Mouse (Mus musculus) frontal cortex, postnatal 14 days (tissue): ENCODE measurements at regions not wholly inside any gene's neighbourhood (a gene's known extent, or its start where the extent isn't known, plus 50 kb on each side); places are given as distances from the start of the nearest gene placed in this dataset.

Experiments
- DNase-seq, 2 experiments: peaks; one replicate each; pipeline ENCODE4 v3.0.0; 2022; ENCODE audit warnings: low spot score in 2 of 2

DNA sequence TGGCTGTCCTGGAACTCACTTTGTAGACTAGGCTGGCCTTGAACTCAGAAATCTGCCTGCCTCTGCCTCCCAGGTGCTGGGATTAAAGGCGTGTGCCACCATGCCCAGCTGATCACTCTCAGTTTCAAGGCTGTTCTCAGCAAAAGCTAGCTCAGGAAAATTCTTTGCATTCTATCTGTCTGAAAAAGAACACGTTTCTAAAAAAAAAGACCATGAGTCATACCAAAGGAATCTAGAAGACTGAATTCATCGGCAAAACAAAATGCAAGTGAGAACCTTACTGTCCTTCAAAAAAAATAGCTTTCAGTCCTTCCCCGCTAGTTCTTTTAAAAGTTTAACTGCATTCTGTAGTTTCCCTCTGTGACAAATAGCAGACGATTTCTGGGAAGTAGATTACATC, 596.3 kb upstream of the Syt1 start:
- DNase-seq: no peak

DNA sequence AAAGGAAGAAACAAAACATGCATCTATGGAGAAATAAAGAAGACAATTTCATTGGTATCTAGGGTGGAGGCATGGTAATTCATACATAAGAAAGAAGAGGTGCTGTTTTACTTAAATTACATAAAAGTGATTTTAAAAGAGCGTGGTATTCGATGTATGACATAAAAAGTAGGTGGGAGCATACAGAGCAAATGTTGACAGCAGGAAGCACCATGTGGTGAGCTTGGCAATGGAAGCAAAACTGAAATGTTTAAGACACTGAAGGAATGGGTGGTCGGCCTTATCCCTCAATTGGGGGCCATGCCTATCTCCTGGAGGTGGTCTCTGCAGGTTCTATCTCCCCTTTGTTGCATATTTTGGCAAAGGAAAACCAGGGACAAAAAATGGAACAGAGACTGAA, 592.5 kb upstream of the Syt1 start:
- no peak for DNase-seq

DNA sequence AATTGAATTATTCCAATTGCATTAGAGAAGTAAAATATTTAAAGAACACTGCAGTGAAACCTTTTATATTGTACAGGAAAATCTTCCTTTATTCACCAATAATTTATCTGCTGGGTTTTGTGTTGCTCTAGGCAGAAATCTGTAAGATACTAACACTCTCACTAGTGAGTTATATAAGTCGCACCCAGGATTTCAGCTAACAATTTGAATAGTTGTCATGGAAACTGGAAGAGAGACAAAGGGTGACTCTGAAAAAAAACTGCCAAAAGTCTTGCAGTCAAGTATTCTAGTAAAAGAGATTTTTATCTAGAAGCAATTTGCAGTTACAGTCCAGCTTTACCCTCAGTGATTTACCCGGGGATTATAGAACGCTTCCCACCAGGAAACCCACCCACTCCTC, 587.8 kb upstream of the Syt1 start:
- no peak for DNase-seq

DNA sequence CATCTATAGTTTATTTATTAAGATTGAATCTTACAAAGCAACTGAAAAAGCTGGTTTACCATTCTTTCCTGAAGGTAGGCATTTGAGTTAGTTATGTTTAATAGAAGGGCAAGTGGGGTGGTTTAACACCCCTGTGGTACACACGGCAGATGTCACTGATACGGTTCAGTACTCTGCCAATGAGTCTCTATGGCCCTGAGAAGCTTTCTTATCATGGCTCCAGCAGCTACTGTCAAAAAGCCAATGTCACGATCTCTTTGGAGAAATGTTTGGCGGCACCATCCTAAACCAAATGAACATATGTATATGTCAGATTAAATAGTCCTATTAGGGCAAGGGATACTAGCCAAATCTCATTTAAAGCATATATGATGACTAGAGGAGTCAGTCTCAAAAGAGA, 562.4 kb upstream of the Syt1 start:
- DNase-seq: no peak

DNA sequence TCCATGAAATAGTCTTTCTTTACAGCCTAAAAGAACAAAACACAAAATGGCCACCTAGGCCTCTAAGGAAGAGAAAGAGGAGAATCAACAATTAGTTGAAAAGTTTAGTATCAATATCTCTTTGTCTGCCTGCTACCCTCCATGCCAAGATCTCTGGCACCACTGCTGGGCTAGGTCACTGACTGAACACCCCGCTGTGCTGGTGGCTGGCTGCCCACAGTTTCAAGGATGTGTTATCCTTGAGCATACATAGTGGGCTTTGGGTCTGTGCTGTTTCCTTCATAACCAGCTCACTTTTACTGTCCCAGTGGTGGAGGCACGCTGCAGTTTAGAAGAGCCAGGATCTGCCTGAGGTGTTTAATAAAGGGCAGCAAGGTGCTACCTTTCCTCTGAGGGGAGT, 559.0 kb upstream of the Syt1 start:
- DNase-seq: no peak

DNA sequence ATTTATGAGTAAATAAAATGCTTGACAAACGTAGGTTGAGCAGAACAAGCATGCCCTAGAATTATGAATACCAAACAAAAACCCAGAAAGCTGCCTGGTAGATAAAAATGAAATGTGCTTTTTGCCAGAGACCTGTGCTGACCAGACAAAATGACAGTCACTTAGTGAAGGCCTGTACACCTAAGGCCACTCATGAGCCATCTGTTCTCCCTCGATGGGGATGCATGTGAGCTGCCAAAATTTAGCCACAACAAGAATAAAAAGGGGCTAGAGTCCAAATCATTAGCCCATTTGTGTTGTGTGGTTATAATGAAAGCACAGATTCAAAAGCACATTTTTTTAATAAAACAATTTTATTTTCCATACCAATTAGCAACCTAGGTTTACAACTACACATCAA, 555.9 kb upstream of the Syt1 start:
- no peak for DNase-seq

DNA sequence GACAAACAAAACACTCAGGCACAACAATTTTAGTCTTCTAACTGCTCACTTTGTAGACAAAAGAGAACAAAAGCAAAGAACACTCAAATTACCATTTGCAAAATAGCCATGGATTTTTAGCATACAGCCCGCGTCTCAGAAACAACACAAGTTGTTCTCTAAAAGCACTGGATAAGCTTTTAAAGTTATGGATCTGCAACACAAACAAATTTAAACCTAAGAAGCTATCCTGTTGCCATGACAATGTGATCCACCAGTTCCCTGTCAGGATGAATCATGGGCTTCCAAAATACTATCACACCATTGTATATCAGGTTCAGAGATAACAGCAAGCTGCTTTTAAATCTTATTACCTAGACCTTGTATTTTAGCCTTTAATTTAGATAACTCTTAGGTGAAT, 550.9 kb upstream of the Syt1 start:
- no peak for DNase-seq

DNA sequence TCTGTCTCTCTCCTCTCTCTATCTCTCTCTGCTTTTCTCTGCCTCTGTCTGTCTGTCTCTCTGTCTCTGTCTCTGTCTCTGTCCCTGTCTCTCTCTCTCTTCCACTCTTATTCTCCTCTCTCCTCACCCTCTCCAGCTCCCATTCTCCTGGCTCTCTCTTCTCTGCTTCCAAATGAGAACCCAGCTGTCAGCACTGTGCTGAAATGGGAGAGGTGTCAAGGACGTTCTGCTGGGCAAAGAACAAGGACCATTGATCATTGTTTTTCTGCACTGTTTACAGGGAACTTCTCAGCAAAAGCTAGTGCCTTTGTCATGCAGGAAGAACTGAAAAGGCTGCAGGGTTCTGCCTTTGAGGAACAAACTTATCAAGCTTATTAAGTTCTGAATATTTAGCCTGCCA, 550.3 kb upstream of the Syt1 start:
- DNase-seq: no peak

DNA sequence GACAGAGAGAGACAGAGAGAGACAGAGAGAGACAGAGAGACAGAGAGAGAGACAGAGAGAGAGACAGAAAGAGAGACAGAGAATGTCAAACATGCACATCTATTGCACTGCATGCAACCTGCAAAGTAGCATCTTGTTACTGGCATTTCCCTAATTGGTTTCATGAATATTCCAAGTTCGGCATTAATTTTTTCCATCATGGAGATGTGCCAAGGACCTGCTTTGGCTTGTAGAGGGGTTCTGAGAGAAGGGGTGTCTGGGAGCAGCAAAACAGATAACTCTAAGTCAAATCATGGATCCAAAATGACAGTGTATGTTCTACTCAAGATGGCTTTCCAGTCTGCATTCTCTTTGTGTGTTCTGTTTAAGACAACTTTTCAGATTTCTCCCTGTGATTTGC, 532.5 kb upstream of the Syt1 start:
- DNase-seq: no peak

DNA sequence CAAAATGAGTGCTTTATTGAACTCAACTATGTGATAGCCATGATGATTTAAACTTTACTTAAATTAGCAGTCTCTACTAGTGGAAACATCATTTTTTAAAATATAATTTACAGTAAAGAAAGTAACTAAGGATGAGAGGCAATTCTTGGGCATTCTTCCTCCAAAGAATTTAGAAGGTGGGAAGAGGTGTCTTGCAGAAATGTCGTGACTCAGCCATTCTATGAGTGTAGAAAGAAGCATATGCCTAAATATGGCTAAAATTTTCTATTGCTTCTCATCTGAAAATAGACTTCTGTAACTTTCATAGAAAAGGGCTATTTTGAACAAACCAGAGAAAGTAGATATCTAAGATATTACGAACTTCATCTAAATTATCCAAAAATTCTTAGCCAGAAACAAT, 529.4 kb upstream of the Syt1 start:
- no peak for DNase-seq

DNA sequence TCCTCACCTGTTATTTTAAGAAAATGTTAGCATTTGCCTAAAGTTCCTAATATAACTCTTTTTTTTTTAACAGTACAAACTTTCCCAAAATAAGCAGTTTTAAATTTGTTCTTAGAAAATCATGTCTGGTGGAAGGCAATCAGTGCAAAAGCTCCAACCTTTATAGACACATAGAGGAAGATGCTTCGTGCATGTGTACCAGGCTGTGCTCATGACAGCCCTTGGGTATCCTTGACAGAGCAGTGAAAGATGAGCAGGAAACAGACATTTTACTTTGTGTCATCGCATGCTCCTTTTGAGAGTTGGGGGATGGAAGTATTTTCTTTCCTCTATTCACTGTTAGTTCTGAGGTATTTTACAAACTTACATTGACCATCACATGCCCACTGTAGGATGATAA, 517.3 kb upstream of the Syt1 start:
- DNase-seq: no peak

DNA sequence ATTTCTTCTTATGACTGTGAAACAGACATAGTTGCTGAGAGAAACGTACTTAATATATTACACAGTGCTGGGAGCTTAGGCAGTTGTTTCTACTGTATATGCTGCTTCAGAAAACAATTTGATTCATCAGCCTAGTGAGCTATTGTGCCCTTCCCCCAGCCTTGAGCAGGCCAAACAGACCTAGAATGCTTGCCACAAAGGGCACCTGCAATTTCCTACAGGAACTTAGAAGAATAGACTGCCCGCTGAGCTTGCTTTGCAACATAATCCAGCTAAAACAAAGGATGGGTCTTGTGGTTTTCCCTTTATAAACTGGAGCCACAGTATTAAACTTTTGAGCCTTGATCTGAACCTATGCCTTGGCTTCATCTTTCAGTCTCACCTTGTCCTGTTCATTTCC, 510.9 kb upstream of the Syt1 start:
- no peak for DNase-seq

DNA sequence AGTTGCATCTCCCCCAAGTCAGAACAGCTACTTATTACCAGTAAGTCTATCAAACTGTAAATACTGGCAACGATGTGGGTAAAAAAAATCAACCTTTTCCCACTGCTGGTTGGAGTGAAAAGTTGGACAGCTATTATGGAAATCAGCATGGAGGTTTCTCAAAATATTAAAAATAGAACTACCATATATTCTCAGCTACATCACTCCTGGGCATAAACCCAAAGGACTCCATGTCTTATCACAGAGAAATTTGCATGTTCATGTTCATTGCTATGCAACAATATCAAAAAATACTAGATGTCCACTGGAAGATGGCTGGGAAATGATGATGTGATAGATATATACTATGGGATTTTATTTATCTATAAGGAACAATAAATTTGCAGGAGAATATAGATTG, 506.9 kb upstream of the Syt1 start:
- no peak for DNase-seq

DNA sequence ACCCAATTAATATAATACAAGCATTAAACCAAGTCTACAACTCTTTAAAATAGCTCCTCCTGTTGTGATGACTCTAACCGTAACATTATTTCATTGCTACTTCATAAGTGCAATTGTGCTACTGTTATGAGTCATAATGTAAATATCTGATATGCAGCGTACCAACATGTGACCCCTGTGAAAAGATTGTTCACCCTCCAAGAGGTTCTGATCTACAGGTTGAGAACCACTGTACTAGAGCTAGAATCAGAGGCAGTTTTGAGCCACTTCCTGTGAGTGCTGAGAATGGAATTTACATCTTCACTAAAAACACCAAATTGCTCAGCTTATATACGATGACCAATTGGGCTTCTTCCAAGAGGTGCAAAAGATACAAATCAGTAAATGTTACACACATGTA, 504.4 kb upstream of the Syt1 start:
- DNase-seq: no peak

DNA sequence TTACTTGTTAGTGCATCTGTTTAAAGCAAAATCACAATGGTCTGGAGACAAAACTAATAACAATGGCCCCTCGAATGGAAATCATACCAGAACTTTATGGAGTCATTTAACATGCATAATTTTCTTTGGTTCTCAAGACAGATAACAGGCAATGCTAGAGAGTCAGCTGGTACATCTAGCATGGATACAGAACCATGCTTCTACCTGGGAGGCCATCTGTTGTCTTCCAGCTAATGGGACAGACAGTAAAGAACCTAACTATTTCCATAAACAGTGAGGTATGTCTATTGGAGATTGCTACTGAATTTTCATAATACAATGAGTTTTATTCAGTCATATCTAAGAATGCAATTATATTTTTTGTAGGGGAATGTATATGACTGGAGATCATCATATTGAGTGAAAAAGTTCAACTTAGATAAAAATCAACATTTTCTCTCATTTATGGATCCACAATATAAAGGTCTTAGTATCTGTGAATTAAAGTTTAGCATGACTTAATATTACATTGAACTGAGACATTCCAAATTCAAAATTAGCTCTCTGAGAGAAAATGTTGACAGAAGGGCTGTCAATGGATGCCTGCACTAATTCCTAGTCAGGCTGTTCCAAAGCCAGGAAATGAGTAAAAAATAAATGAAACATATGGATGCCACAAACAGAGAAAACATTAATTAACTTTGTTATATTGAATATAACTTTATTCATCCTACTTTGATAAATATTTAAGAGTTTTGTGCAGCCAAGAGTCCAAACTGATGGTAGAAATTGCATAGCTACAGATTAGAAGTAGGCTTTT, 500.3 kb upstream of the Syt1 start:
- no peak for DNase-seq

DNA sequence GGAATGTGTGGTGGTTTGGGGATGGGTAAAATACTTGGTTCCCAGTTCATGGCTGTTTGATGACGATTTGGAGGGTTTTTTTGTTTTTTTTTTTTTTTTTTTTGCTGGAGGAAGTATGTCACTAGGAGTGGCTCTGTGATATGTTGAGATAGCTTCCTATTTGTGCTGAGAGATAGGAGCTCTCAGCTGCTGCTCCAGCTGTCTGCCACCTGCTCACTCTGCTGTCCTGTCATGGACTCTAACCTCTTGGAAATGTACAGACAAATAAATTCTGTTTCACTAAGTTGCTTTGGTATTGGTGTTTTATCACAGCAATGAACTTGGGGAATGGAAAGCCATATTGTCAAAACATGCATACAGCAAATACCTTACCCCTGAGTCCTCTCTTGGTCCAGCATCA, 497.8 kb upstream of the Syt1 start:
- DNase-seq: no peak

DNA sequence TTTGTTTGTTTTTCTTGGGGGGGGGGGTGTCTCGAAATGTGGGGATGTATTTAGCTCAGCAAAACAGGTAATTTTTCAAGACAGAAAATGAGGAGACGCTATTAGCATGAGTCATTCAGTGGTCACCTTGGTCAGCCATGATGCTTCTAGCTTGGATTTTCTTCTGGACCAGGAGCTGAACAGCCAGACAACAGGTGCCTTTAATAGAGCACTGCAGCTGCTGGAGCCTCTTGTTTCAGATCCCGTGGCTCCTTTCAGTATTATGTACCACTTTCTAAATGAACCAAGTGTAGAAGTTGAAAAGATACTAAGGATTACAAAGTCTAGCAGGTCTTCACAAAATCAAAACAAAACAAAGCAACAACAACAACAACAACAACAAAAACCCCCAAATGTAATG, 496.4 kb upstream of the Syt1 start:
- no peak for DNase-seq

DNA sequence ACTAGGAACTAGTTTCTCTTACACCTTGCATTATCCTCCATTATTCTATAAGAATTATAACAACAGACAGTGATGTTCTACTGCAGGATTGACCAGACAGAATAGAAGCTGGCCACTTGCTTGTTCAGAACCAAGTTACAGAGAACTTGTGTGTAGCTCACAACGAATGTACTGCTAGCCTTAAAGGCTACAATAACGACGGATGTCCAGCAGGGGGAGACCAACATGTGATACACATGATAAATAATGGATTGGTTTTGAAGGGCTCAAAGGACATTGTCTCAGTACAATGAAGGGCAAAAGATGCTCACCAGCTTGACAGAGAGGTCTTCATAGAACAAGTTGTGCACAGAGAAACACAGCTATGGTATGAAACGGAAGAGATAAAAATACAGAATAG, 493.9 kb upstream of the Syt1 start:
- DNase-seq: no peak

DNA sequence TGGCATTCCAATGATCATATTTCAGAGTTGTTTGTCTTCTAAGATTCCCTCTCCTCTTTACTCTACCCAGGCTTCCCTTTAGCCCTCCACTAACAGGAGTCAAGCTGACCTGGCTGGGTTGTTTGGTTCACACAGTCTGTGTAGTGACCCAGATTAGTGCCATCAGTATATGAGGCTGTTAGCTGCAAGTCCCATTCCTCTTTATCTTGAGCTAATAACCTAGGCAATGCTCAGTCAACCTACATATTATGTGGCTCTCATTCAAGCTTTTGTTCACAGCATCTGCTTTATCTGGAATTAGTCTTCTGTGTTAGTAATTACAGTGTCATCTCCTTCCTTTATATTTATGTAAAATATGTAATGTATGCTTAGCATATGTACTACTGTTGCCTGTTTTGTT, 490.1 kb upstream of the Syt1 start:
- DNase-seq: no peak

DNA sequence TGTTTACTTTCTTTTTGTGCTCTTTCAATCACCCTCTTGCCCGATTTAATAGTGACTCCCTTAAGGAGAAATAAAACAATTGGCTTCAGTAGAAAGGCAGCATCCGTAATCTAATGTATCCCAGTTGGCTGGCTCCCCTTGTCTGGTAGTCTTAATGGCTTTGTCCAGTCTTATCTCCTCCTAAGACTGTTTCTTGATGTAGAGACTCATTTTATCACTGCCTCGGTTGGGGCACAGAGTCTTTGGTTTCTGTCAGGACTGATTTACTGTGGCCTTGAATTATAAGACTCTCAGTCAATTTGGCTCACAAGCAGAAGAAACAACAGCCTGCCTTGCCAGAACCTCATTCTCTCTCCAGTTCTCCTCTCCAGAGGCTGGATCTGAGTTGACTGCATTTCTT, 487.5 kb upstream of the Syt1 start:
- DNase-seq: no peak

DNA sequence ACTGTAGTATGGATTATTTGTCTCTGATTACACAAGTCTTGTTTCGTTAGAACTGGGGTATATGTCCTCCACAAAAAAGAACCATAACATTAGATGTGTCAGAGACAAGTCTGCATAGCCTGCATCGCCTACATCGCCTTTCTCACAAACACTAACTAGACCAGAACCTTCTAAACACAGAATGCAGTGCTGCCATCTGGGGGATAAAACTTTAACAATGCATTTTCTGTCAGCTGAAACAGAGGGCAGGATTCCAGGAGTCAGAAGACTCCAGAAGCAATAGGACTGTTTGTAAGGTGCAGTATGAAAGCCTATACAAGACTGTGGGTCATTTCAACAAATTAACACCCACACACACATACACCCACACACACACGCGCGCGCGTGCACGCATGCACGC, 485.4 kb upstream of the Syt1 start:
- peak; percentile 31 to 46 for DNase-seq

DNA sequence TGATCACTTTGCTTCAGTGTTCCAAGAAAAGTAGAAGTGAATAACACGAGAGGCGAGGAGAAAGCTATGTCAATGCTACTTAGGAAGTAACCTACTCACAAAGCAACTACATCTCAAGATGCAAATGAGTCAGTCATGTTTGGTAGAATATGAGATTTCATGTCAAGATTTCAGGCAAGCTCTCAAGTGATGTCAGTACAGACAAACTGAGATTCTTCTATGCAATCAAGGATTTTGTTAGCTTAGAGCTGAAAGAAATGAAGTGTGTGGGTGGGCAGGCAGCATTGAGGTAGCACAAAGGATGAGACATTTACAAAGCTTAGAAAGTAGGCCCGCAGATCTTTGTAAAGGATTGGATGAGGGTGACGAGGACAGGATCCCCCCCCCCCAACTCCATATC, 480.0 kb upstream of the Syt1 start:
- DNase-seq: no peak

DNA sequence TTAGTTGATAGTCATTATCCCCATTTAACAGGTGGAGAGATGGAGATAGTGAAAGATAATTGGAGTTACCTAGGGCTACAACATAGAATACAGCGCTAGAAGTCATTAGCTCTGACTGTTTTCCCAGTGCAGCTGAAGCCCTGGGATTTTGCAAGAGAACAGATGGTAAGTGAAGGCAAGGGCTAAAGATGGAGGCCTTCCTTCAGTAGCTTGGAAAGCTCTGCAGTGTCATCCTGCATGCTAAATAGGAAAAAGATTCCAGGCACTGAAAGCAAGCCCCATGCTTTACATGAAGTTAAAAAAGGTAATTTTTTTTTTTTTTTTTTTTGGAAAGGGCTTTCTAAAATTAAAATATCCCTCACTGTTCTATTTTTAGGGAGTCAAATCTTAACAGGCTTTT, 477.2 kb upstream of the Syt1 start:
- DNase-seq: no peak

DNA sequence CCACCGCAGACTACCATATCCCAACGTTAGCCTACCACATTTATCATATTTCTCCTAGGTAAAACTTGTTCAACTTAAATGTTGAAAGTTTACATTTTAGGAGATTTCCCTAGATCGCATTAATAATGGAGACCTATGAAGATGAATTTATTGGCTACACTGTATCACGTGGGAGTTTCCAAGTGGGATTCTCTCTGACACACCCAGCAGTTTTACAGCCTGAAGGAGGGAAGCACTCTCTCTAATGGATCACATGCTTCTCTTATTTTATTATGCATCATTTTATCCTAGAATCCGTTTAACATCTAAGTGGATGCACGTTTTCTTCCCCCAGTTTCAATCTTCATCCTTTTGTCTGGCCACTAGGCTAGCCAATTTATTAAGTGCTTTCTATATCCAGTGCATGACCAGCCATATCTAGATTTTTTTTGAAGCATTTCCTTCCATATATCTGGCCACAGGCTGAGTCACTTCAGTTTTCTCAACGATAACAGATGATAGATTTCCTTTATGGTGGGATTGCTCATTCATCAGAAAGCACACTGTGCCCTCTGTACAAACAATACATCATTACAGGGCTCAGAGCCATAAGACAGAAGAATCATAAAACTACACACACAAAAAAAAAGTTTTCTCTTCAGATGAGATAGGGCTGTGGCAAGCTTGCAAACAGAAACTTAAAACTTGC, 476.3 kb upstream of the Syt1 start:
- DNase-seq: no peak
